Mouse (Mus musculus) common myeloid progenitor, adult 5-6 weeks (primary cell): Measurements from ENCODE around the gene Sh3glb1. TPM values are rescaled to one million over a fixed set of nuclear protein-coding genes. Genes with fewer than 3 reads are reported as not detected.
A peak's percentile ranks its signal among the peaks of the same experiment; 100 is the strongest.

Source experiments
- ATAC-seq: replicated peaks from 2 replicates; pipeline ENCODE4 v1.8.0; 2016; ENCODE audit warnings: low read depth, mild to moderate bottlenecking, moderate TSS enrichment, inconsistent platforms; ENCODE audit not compliant: poor library complexity, severe bottlenecking
- total RNA-seq: library from RNA; stranded (forward); fragments of 200-1000, 187-1606 nt; gene quantifications from 2 replicates; pipeline ENCODE4 v1.2.3, GENCODE M21; 2017

Sh3glb1 gene
- total RNA-seq, 1 experiment from 2014 or later = 51.9 TPM

DNA sequence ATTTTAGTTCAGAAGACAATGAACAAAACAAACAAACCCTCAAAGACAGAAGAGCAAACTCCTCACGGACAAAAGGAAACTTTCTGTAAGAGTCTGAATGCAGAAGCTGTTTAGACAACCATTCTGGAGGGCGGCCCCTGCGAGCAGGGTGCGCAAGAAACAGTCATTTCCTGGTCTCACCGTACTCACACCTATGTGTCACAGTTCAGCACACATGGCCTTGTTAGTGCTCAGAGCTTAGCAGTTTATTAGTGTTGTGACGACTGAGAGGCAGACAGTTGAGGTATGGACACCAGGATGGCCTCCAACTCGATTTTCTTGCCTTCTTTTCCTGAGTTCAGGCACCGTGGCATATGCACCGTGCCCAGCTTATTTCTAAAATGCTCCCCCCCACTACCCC, 4.2 kb downstream of the Sh3glb1 start:
- no peak for ATAC-seq

DNA sequence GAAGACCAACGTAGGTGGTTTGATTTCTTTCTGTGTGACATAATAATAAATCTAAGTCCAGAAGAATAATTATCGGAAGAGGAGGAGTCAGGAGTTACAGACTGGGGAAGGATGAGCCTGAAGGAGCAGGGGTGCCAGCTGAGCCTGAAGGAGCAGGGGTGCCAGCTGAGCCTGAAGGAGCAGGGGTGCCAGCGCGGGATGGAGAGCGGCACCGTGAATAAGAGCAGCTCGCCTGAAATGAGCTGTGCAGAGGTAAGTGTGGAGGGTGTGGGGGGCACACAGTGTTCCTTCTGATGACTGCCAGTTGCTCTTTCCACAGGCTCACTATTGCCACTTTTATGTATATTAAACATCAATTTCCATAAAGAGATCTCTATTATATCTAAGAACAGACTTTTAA, 5.1 kb downstream of the Sh3glb1 start:
- no peak for ATAC-seq

DNA sequence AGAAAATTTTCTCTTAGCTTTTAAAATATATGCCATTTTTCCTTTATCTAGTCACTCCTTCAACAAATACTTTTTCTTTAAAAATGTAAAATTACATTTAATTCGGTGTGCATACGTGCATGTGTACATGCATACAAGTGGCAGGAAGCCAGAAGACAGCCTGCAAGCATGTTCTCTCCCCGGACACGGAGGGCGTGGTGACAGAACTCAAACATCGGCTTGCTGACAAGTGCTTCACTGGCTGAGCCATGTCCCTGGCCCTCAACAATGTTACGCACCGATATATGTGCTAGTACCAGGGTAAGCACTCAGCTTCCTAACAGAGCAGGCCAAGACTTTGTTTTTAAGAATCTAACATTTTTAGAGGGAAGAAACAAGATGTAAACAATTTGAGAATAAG, 5.5 kb downstream of the Sh3glb1 start:
- ATAC-seq = no peak

DNA sequence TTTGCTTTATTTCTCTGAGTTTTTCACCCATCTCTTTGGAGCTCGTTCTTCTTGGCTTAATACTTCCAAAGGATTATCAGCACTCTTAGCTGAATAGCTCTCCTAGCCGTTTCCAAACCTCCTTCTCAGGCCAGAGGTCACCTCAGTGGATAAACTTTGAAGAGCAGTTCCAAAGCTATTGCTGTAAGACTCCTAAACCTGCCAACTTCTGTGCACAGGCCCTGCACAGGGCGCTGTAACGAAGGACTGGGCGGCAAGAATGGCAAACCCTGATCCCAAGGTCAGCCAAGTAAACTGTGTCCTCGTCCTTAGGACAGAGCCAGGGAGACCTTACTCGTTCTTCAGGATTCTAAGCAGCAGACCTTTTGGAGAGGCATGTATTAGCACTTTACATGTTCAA, 6.0 kb downstream of the Sh3glb1 start:
- ATAC-seq = no peak

DNA sequence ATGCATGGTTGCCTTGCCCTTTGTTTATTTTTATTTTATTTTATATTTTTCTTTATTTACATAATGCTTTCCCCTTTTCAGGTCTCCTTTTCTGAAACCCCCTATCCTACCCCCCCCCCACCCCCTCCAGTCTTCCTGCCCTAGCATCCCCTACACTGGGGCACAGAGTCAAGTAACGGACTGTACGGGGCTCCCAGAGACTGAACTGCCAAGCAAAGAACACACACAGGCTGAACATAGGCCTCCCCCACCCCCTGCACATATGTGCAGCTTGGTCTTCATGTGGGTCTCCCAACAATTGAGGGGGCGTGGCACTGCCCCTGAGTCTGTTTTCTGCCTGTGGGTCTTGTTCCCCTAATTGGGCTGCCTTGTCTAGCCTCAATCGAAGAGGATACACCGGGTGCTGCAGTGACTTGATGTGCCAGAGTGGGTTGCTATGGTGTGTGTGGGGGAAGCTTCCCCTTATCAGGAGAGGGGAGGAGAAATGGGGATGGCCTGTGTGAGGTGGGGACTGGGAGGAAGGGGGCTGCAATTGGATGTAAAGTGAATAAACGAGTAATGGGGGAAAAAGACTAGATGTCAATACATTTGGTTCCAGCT, 8.4 kb downstream of the Sh3glb1 start:
- no peak for ATAC-seq

DNA sequence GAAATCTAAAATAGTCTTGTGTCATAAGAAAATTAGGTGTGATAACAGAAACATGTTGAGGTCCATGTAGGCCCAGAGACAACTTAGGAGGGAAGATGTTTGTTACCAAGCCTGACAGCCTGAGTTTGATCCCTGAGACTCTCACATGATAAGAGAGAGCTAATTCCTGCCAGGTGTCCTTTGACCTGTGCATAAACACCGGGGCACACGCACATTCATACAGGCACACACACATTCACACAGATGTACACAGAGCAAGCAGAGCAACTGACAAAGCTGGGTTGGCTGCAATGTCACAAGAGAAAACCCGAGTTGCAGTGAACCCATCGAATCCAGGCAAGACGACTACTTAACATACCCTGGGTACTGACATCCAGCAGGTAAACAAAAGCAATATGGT, 11.5 kb downstream of the Sh3glb1 start:
- ATAC-seq = no peak

DNA sequence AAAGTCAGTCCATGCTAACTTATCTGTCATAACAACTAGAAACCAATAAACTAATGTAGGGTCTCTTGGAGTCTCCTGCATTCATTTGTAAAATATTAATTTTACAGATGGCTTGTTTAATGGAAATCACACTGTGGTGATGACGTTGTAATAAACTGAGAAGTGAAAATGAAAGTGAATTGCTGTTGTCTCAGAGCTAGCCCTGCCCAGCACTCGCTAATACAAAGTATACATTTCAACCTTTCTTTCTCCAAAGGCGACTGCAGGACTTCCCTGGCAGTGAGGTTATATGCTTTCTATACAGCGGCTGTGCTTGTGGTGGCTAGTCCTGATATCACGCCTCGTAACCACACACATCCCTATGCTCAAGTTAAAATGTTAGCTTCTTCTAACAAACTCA, 16.2 kb downstream of the Sh3glb1 start:
- peak; percentile 95 for ATAC-seq

DNA sequence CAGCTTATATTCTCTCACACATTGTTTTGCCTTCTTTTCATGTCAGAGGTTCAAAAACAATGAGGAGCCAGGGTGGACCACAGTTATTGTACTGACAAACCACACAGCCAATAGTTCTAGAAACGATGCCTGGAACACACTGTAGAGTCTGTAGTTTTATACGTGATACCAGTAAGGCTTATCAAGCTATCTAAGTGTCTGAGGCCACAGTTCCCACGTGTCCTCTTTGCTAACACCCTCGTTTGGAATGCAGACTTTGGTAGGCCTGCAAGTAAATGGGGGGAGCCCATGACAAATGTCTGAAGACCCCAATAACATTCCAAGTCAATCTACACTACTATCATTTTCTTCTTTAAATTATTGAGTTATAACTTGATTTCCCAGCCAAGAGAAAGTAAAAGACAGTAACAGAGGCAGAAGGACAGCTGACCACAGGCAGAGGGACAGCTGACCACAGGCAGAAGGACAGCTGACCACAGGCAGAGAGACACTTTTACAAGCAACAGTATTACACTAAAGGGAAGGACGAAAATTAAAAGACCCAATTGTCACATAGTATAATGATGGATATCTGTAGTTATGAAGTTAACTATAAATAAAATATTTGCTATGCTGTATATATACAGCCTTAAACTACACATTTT, 21.2 kb downstream of the Sh3glb1 start:
- no peak for ATAC-seq

DNA sequence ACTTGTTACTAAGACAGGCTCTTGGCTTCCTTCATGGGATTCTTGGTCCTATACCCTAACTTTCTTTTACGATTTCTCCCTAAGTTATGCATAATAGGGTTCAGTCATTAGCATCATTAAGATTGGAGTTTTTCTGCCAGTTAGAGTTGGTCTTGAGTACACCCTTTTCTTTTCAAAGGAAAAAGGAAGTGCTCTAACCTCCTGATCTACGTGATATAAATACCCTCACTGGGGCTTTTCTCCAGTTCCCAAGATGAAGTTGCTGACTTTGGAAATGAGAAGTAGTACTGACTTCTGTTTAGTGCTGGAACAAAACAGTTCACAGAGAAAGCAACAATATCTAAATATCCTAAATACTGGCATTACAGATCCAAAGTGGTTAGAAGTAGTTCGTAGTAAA, 22.2 kb downstream of the Sh3glb1 start:
- ATAC-seq = peak; percentile 64

DNA sequence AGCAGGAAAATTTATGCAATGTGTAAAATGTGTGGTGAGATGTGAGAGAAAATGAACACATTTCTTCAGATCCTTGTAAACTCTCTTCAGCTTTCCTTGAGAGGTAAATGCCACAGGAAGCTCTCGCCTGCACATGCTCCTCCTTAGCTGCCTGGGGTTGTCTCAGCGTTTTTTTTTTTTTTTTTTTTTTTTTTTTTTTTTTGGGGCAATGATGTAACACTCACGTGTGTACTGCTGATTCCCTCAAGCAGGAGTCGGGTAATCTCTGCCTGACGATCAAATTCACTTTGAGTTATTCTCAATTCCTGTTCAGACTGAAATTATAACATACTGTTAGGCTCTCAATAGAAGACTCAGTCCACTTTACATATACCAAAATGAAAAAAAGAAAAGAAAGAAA, 23.0 kb downstream of the Sh3glb1 start:
- 0 out of 2 replicates have a peak, but pooled peaks have one; percentile 30 for ATAC-seq

DNA sequence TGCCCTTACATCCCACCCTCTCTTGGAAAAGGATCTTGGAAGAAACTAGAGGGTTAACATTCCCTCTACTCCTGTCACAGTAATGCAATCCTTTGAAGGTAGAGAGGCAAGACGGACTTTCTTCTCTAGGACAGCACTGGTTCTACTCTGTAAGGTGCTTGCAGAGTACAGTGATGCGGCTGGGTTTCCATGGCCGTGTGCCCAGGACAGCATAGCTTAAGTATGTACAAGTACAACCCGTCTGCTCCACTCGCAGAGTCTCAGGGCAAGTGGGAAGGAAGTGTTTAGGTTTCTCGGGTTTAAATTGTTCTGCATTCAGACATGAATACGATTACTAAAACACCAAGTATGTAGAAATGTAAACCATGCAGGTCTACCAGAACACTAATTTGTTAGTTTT, 25.2 kb downstream of the Sh3glb1 start:
- ATAC-seq = no peak

DNA sequence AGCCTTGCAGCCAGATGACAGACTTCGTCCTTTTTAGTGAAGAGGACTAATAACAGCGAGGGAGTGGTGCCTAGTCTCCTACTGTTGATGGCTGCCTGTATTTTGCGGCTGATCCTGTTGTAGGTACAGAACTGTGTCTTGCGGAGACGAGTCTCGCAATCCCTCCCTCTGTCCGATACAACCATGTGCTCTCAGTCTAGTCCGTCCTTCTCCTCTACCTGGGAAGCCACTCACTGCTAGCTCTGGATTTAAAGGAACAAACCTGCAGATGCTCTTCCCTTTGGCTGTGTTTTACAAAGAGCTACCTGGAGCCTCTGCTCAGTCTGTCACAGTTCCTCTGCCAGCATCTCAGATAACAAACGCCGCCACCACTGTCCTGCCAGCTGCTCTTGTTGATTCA, 26.1 kb downstream of the Sh3glb1 start:
- ATAC-seq = no peak

DNA sequence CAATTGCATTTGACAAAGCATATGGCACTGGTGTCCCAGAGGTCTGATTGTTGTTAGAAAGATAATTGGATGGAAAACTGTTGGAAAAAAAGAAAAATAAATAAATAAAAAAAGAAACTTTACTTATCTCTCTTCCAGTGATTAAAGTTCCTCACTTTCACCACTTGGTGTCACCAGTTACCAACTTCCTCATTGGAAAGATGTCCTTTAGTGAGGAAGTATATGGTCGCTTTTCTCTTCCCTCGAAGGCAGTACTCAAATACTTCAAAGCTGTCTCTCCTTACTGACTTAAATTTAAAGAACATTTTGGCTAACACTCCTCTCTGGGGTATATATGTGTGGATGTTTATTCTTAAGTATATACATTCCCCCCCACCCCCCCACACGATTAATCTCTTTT, 28.1 kb downstream of the Sh3glb1 start:
- ATAC-seq = peak; percentile 80

DNA sequence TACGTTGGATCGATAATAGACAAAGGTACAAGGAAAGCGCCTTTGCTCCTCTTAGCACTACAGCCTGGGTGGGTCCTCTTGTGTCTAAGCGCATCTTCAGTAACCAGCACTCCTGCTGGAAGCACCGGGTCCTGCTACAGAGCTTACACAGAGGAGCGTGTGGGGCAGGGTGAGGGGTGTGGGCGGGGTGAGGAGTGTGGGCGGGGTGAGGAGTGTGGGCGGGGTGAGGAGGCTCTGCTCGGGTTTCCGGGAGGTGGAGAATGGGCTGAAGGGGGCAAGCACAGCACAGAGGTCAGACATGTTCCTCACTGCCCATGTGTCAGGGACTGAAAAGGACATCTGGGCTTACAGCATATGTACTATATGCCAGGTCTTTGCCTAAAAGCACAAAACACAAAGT, 30.9 kb downstream of the Sh3glb1 start:
- peak; percentile 89 for ATAC-seq

DNA sequence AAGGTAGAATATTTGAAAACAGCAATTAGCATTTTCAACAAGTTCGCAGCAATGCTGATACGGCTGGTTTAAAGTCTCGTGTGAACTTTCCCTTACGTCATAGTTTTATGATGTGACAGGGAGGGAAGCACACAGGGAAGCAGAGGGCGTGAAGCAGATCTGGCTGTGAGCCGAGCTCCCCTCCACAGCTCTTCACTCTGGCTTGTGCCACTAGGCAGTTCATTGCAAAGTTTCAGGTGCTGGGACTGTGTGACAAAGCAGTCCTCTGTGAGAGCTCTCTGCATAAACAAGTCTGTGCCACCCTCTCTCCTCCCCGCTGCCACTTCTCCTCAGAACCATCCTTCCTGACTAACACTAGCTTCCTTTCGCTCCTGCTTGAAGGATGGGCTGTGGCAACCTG, 31.9 kb downstream of the Sh3glb1 start:
- ATAC-seq = no peak

DNA sequence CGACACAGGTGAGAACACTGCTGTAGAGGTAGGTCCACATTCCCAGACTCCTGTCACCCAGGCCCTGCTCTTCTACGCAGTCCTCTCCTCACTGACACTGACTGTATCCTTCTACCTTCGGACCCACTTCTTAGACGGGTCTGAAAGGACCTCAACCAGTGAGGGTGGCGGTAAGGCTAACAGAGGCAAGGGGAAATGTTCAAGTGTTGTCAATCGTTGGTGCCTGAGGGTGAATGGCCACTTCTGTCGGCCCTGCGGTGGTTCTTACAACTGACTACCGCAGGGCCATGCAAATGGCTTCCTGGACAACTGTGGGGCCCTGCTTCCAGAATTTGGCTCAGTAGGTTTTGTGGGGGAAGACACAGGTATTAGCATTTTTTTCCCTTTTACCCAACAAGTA, 32.5 kb downstream of the Sh3glb1 start:
- no peak for ATAC-seq

DNA sequence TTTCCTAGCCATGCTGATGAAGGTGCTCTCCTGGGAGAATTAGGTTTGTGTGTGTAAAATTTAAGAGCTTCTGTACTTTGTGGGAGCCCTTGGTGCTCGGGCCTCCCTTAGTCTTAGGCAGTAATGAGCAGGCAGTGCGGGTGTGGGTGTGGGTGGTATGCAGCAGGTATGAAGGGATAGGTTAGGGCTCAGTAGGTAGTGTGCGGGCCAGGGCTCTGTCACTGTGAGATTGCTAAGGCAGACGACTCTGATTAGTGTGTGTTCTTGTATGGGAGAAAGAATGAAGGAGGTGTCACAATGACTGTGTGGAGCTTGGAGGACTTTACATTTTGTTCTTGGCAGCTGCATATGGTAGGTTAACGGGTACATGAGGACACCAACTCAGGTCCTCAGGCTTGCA, 34.0 kb downstream of the Sh3glb1 start:
- ATAC-seq = no peak

DNA sequence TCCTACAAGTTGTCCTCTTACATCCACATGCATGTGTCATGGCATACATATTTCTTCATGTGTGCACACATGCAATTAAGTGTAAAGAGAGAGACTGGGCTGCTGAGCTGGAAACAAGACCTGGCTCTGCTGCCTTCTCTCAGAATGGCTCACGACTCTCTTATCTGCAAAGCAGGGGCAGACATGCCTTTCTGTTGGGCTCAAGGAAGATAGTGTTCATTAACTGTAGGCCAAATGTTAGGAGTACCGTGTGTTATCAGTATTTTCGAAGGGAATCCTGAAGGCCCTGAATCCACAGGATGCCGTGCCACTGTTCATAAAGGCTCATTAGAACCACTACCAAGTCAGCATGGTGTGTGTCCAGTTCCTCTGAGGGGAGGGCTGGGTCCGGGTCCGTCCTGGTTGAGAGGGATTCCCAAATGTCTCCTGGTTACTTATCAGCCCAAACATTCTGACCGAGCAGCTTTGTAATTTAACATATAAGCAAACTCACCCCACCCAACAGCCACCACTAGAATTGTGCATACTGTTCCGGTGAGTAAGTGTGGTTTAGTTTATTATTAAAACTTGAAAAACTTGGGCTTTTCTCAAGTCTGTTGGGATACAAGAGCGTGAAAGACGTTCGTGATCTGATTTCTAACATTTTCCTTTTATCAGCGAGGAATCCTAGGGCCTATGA, 36.9 kb downstream of the Sh3glb1 start:
- ATAC-seq = no peak; the same call in 1 of the 2 replicates

DNA sequence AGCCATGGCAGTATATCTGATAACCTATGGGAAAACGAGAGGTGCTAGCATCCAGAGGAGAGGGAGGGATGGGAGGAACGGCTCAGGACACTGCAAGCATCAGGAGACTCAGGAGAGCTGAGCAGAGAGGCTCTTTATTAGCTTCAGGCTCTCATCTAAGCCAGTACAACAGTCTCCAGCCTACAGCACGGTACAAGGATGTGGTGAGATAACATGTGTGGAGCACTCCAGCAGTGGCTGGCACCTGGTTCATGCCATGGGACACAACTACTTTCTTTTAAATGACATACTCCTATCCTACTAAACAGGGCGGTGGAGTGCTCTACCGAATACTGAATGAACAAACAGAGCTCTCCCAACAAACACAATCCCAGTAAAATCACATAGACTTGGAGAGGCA, 38.6 kb downstream of the Sh3glb1 start:
- ATAC-seq = 0 out of 2 replicates have a peak, but pooled peaks have one; percentile 15

DNA sequence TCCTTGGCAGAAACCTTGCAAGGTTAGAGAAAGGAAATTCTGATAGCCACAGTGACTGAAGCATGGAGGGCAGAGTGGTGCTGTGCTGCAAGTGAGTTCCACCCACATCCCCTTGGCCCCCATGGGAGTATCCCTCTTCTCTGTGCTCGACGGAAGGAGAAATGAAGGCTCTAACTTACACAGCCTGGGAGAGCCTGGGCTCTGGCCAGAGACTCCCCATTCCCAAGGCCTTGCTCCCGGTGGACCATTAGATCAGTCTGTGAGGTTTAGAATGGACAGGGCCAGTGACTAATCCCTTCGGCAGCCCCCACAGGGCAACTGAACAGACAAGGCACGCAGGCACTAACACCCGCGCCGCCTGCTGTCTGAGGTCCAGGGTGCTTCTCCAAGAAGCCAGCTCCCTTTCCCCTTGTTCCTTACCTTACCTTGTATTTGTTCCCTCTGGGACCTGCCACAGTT, 40.4 kb downstream of the Sh3glb1 start:
- peak; percentile 59 for ATAC-seq

DNA sequence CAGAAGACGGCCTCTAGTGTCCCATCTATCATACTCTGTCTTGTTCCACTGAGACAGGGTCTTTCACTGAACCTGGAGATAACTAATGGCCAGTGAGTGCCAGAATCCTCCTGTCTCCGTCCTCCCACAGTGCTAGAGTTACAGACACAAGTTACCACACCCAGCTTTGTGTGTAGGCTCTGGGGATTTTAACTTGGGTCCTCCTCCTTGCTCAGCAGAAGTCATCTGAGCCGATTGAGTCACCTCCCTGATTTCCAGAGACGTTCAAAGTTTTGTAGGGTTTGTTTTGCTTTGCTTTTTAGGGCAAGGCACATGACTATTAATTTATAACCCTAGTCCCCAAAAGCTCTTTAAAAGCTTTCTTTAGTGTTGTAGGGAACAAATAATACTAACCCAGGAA, 41.0 kb downstream of the Sh3glb1 start:
- no peak for ATAC-seq

DNA sequence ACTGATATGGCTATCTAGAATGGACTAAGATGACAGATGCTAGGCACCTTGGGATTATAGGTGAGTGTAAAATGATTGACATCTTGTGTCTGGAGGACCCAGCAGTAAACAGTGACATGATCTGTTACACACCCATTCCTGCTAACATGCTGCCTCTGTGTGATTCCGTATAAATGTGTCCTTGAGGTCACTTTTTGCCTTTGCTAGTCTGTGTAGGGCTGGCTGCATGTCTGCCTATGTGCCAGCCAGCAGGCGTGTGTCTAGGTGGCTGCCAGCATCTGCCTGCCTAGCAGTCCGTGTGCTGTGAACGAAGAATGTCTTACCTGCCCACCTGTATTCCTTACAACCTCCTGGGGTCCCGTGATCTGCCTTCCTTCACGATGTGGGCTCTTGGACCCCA, 42.4 kb downstream of the Sh3glb1 start:
- no peak for ATAC-seq
